Mouse (Mus musculus): Measurements from ENCODE around the gene B4galnt1. TPM values are rescaled to one million over a fixed set of nuclear protein-coding genes. Genes with fewer than 3 reads are reported as not detected.

Gene B4galnt1
- total and polyA plus RNA-seq, 2 experiments from 2014 or later: 88.6 to 134 TPM

DNA sequence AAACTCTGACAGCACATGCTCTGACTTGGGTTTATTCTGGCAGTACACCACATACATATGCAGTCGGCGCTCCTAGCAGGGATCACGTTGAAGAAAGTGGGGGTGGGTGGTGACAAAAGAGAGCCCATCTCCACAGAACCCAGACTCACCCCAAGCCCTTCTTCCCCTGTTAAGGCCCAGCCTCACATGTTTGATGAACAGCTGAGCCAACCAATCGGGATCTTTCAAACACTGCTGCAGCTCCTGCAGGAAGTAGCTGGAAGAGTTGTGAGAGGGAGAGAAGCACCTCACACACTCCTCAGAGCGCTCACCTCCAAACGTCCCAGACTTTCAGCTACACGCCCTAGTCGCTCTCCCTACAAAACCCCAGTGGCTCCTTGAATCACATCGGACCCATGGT is 20.1 kb downstream of the B4galnt1 start:
- 76% methylated on average over 9 of the region's 9 CpGs for WGBS
- Histone ChIP-seq H3K9me3 (ENCODE audit: low read length) (no peaks in the 10 kb centered on the region), H3K27me3 (ENCODE audit: insufficient read depth, low read length) (peaks cover 7% of the 10 kb centered on the region; the same call in 1 of the 2 replicates)

DNA sequence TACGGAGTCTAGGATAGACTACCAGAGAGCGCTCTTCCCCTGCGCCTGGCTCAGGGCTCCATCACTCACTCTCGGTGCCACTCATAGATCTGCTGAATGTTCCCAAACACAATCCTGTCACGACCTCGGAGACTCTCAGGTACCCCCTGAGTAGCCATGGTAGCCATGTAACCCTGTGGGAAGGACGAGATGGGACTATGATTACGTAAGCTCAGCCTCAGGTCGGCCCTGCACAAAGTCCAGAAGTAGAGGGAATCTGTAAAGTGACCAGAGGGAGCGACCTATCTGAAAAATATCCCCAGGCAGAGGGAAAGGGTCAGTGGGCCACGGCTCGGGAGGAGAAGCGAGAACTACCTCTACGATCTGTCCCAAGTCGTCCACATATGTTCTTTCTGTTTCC is 20.5 kb downstream of the B4galnt1 start:
- Histone ChIP-seq H3K4me2 (ENCODE audit: low read depth, low read length, poor library complexity, severe bottlenecking) (no peak overlapping the region), H3K27me3 (ENCODE audit: insufficient read depth, low read length) (peaks cover 5% of the 10 kb centered on the region; the same call in 1 of the 2 replicates), H3K4me3 (ENCODE audit: low read depth, low read length) (no peak overlapping the region), H3K9ac (replicated peaks; ENCODE audit: low read length, poor library complexity, severe bottlenecking) (no peak overlapping the region), H3K36me3 (ENCODE audit: insufficient read depth, low read length) (peaks cover under 1% of the 10 kb centered on the region; the same call in 1 of the 2 replicates), H3K4me1 (ENCODE audit: insufficient read depth, low read length) (peaks cover 3% of the 10 kb centered on the region; the same call in 1 of the 2 replicates), H3K27ac (ENCODE audit: low read depth, low read length) (no peak overlapping the region), H3K9me3 (ENCODE audit: low read length) (no peaks in the 10 kb centered on the region)
- WGBS: 88% methylated on average over 15 of the region's 15 CpGs
- no peak for ATAC-seq (ENCODE audit: low FRiP score)
- DNase-seq (ENCODE audit: low spot score): no peak
- no peak for TF ChIP-seq CTCF (IDR thresholded peaks at IDR 0.05)

More for the DNA sequence above, 20.1 kb downstream of the B4galnt1 start:
- TF ChIP-seq CTCF (IDR thresholded peaks at IDR 0.05): no peak
- no peak for ATAC-seq (ENCODE audit: low FRiP score)
- Histone ChIP-seq H3K4me2 (ENCODE audit: low read depth, low read length, poor library complexity, severe bottlenecking) (no peak overlapping the region), H3K9ac (replicated peaks; ENCODE audit: low read length, poor library complexity, severe bottlenecking) (no peak overlapping the region), H3K27ac (ENCODE audit: low read depth, low read length) (no peak overlapping the region), H3K4me1 (ENCODE audit: insufficient read depth, low read length) (peaks cover 6% of the 10 kb centered on the region; the same call in 1 of the 2 replicates), H3K36me3 (ENCODE audit: insufficient read depth, low read length) (no peaks in the 10 kb centered on the region), H3K4me3 (ENCODE audit: low read depth, low read length) (no peak overlapping the region)
- DNase-seq (ENCODE audit: low spot score): no peak

DNA sequence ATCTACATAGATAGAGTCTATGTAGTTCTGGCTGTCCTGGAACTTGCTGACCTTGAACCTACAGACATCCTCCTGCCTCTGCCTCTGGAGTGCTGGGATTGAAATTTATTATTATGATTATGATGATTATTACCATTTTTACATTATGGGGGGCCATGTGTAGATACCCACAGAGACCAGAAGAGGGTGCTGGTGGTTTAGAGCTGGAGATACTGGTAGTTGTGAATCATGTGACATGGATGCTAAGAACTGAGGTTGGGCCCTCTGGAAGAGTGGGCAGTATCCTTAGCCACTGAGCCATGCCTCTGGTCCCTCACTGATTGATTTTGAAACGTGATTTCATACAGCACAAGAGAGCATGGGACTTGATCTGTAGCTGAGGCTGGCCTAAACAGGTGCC is 21.4 kb downstream of the B4galnt1 start:
- 78% methylated on average over 1 of the region's 1 CpGs for WGBS
- no peak overlapping the region for H3K4me2 ChIP-seq (ENCODE audit: low read depth, low read length, poor library complexity, severe bottlenecking)
- no peak overlapping the region for H3K27ac ChIP-seq (ENCODE audit: low read depth, low read length)
- H3K36me3 ChIP-seq (ENCODE audit: insufficient read depth, low read length): peaks cover 10% of the 10 kb centered on the region
- no peaks in the 10 kb centered on the region for H3K27me3 ChIP-seq (ENCODE audit: insufficient read depth, low read length)
- H3K9me3 ChIP-seq (ENCODE audit: low read length): no peaks in the 10 kb centered on the region
- no peak overlapping the region for H3K4me3 ChIP-seq (ENCODE audit: low read depth, low read length)
- no peak overlapping the region for H3K9ac ChIP-seq (replicated peaks; ENCODE audit: low read length, poor library complexity, severe bottlenecking)
- TF ChIP-seq CTCF (IDR thresholded peaks at IDR 0.05): peak; percentile 47
- DNase-seq (ENCODE audit: low spot score): no peak
- H3K4me1 ChIP-seq (ENCODE audit: insufficient read depth, low read length): peaks cover 3% of the 10 kb centered on the region; the same call in 1 of the 2 replicates
- no peak for ATAC-seq (ENCODE audit: low FRiP score)

DNA sequence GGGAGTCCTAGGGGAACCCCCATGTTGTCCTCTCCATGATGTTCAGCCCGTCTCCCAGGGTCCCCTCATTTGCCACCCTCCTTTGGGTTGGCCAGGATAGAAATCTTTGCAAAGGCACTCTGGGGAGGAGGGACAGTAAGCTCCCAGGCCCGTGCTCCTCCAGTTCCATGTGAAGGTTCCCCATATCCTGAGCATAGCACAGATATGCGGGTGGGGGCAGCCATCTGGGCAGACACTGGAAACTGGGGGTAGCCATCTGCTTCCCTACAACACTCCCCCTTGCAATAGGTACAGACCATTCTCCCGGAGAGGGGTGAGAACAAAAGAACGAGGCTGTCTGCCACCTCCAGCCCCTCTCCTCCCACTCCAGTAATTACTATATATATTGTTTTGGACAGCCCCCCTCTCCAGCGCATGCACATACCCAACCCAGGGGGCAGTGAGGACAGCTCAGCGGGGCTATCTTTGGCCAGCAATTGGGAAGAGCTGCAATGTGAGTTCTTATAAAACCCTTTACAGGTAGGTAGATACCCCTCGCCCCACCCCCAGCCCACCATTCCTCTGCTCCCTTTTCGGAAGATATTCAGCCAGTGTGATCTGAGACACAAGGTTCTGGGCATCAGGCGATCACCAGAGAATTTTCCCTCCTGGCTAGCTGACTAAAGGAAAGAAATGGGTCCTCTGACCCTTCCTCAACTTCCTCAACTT is 22.5 kb downstream of the B4galnt1 start:
- DNase-seq (ENCODE audit: low spot score) (no peak), ATAC-seq (ENCODE audit: low FRiP score) (no peak)
- WGBS: 44% methylated on average over 10 of the region's 10 CpGs
- Histone ChIP-seq H3K9me3 (ENCODE audit: low read length) (no peaks in the 10 kb centered on the region), H3K27me3 (ENCODE audit: insufficient read depth, low read length) (no peaks in the 10 kb centered on the region), H3K27ac (ENCODE audit: low read depth, low read length) (no peak overlapping the region), H3K4me3 (ENCODE audit: low read depth, low read length) (peak overlapping the region; percentile 66), H3K4me1 (ENCODE audit: insufficient read depth, low read length) (peaks cover 3% of the 10 kb centered on the region; the same call in 1 of the 2 replicates), H3K9ac (replicated peaks; ENCODE audit: low read length, poor library complexity, severe bottlenecking) (no peak overlapping the region), H3K4me2 (ENCODE audit: low read depth, low read length, poor library complexity, severe bottlenecking) (peak overlapping the region; percentile 98), H3K36me3 (ENCODE audit: insufficient read depth, low read length) (peaks cover 14% of the 10 kb centered on the region)
- TF ChIP-seq CTCF (IDR thresholded peaks at IDR 0.05): no peak

DNA sequence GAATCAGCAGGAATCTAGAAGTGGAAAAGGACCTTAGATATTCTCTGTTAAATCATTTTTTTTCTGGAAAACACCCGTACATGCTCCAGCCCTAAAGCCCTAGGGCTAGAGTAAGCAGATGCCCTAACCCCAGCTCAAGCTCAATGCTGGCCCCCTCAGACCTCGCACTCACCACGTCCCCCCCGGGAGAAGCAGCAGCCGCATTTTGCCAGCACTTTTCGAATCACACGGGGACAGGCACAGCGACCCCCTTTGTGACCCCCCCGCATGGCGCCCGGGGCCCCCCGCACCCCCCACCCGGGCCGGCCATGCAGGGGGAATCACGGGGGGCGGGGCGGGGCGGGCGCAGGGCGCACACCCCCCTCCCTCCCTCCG is 23.0 kb downstream of the B4galnt1 start:
- Histone ChIP-seq H3K9ac (replicated peaks; ENCODE audit: low read length, poor library complexity, severe bottlenecking) (peak overlapping the region; percentile 84), H3K4me2 (ENCODE audit: low read depth, low read length, poor library complexity, severe bottlenecking) (peak overlapping the region; percentile 98), H3K4me1 (ENCODE audit: insufficient read depth, low read length) (peaks cover 3% of the 10 kb centered on the region; the same call in 1 of the 2 replicates), H3K27ac (ENCODE audit: low read depth, low read length) (no peak overlapping the region), H3K27me3 (ENCODE audit: insufficient read depth, low read length) (no peaks in the 10 kb centered on the region), H3K9me3 (ENCODE audit: low read length) (no peaks in the 10 kb centered on the region), H3K36me3 (ENCODE audit: insufficient read depth, low read length) (peaks cover 19% of the 10 kb centered on the region), H3K4me3 (ENCODE audit: low read depth, low read length) (peak overlapping the region; percentile 66)
- DNase-seq (ENCODE audit: low spot score) (no peak), ATAC-seq (ENCODE audit: low FRiP score) (no peak)
- WGBS: 1% methylated on average over 17 of the region's 21 CpGs
- TF ChIP-seq CTCF (IDR thresholded peaks at IDR 0.05): no peak

DNA sequence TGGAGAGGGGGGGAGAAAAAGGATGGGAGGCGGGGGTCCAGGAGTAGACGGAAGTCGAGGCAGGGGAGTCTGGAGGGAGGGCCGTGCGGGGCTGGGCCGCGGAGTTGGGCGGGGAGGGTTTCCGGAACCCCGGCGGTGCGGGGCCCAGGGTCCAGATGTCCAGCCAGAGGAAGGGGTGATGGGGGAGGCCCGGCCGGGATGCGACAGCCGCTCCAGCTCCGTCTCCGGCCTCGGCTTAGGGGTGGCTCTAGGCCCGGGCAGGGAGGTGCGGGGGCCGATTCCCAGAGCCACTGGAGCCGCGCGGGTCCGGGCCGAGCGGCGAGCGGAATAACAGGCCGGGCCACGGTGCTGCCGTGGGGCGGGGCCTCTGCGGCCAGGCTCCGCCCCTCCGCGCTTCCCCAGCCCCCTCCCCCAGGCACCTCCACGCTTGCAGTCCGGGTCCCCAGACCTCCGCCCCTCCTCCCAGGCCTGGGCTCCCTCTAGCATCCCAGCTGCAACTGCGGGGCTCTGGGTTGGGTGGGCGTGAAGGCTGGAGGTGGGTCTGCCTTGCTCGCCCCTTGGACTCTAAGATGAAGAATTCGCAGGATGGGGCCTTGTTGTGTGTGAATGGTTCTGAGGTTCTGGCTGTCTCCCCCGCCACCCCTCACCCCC is 23.6 kb downstream of the B4galnt1 start:
- peaks cover 3% of the 10 kb centered on the region; the same call in 1 of the 2 replicates for H3K4me1 ChIP-seq (ENCODE audit: insufficient read depth, low read length)
- peak overlapping the region; percentile 18; the same call in 1 of the 2 replicates for H3K27ac ChIP-seq (ENCODE audit: low read depth, low read length)
- TF ChIP-seq CTCF (IDR thresholded peaks at IDR 0.05): no peak
- peak overlapping the region; percentile 84 for H3K9ac ChIP-seq (replicated peaks; ENCODE audit: low read length, poor library complexity, severe bottlenecking)
- DNase-seq (ENCODE audit: low spot score) (peak; percentile 74), ATAC-seq (ENCODE audit: low FRiP score) (peak; percentile 73)
- WGBS: under 1% methylated on average over 37 of the region's 46 CpGs
- H3K9me3 ChIP-seq (ENCODE audit: low read length): no peaks in the 10 kb centered on the region
- no peaks in the 10 kb centered on the region for H3K27me3 ChIP-seq (ENCODE audit: insufficient read depth, low read length)
- peaks cover 23% of the 10 kb centered on the region for H3K36me3 ChIP-seq (ENCODE audit: insufficient read depth, low read length)
- H3K4me2 ChIP-seq (ENCODE audit: low read depth, low read length, poor library complexity, severe bottlenecking): peak overlapping the region; percentile 98
- H3K4me3 ChIP-seq (ENCODE audit: low read depth, low read length): peak overlapping the region; percentile 66
